Mouse (Mus musculus) brown adipose tissue, adult 24 weeks (tissue): ENCODE measurements around the gene Gm27179. TPM values are rescaled to one million over a fixed set of nuclear protein-coding genes. Genes with fewer than 3 reads are reported as not detected.
"Not testable (repeated sequence)": the region's sequence is repeated elsewhere in the genome, so short reads cannot be mapped to it uniquely, and the experiment has no call there.

Source experiments
- H3K27ac ChIP-seq: fragments of 200-500 bp; replicated peaks from 2 replicates; pipeline ENCODE4 v1.5.1; 2012; ENCODE audit warnings: low read depth, mild to moderate bottlenecking, low read length
- H3K4me1 ChIP-seq: fragments of 200-500 bp; 2 replicates; pipeline ENCODE4 v1.6.1; 2012; ENCODE audit warnings: low read length, mixed read lengths; ENCODE audit not compliant: control insufficient read depth, insufficient read depth, insufficient read length
- H3K4me3 ChIP-seq: fragments of 200-500 bp; 2 replicates; pipeline ENCODE4 v1.5.1; 2012; ENCODE audit warnings: low read depth, mild to moderate bottlenecking, low read length, moderate library complexity; ENCODE audit not compliant: insufficient read depth
- polyA plus RNA-seq: library from polyadenylated mRNA; stranded (reverse); fragments of >200 nt; gene quantifications from 2 replicates; pipeline ENCODE4 v1.2.4, GENCODE M21; 2012; ENCODE audit not compliant: missing spikeins, insufficient read depth, insufficient read length

The Gm27179 gene
- polyA plus RNA-seq: not detected in 2 replicates

DNA sequence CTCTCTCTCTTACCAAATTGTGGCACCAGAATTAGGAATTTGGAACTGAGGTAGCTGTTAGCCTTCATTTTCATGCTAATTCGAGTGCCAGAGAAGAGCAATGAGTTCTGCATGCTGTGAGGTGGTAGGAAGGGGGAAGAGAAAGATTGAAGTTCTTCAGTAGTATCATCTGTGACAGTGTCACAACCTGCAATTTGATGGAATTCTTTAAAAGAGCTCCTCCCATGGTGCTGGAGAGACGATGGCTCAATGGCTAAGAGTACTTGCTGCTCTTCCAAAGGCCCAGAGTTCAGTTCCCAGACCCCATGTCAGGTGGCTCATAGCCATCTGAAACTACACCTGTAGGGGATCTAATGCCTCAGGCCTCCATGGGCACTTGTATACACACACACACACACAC lies at the start of gene Gm27179:
TSS of gene Gm27179 (minus strand) at position 101 of the 400 bp plus-strand sequence.
- H3K27ac ChIP-seq, H3K4me3 ChIP-seq, H3K4me1 ChIP-seq: not testable (repeated sequence)

DNA sequence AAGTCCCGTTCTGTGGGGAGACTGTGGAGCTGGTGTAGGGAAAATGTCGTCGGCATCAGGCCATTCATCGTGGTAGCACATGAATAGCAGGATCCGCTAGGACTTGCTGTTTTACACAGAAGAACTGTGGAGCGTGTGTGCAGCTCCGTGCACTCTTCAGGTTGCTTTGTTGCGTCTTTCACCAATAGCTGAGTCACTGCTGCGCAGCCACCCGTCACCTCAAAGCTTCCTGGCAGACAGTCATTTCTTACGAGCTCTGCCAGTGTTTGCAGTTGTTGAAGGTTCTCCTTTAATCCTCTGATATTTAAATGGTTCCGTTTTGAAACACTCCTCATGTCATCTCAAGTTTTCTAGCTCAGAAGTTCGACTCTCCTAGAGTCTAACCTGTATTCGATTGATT lies 45.2 kb upstream of the Gm27179 start:
- H3K4me3 ChIP-seq, H3K27ac ChIP-seq, H3K4me1 ChIP-seq: not testable (repeated sequence)

DNA sequence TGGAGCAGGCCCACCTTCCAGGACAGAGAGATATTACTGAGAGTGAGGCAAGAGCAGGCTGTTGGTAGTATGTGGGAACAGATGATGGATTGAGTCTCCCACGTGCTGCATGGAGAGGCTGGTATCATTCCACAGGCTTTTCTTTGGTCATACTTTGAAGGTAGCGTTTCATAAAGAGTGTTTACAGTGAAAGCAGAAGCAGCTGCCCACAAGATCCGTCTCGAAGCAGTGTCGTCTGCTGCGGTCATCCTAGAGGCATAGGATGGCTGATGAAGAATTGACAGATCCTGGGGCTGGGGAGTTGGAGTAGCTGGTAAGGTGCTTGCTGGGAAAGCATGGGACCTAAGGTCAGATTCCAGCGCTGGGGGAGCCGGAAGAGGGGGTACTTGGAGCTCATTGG lies 44.5 kb upstream of the Gm27179 start:
- not testable (repeated sequence) for H3K4me3 ChIP-seq, H3K27ac ChIP-seq, H3K4me1 ChIP-seq

DNA sequence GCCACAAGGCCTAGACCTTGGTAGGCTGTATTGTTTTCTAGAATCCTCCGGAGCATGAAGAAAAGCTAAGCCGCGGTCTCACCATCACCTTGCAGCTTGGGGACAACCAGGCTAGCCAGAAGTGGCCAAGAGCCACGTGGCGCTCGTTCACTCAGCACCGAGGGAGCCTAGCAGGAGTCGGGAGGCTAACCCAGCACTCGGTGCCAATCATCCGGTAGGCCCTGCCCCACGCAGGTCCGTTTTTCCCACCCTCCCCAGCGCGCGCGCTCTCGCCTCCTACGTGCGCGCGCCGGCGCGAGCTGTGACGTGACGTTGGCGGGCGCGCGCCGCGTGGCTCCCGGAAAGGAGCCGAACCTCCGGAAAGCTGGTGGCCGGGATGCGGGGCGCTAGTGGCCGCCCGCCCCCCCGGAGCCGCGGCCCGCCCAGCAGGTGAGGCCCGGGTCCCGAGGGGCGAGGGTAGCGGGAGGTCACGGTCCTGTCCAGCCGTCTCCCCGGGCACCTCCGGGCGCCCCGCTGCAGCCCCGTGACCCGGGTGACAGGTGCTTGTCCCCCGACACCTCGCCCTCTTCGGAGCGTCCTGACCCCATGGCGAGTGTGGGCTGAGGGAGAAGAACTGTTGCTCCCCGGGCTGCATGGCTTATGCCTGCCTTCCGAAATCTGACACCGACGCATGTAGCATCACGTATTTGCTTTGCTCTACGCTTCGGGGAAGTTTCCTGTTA lies 42.9 kb upstream of the Gm27179 start, which contains the start of gene Entpd4b:
TSS of gene Entpd4b (plus strand) at position 315 of the 722 bp plus-strand sequence.
- not testable (repeated sequence) for H3K4me3 ChIP-seq, H3K27ac ChIP-seq, H3K4me1 ChIP-seq

DNA sequence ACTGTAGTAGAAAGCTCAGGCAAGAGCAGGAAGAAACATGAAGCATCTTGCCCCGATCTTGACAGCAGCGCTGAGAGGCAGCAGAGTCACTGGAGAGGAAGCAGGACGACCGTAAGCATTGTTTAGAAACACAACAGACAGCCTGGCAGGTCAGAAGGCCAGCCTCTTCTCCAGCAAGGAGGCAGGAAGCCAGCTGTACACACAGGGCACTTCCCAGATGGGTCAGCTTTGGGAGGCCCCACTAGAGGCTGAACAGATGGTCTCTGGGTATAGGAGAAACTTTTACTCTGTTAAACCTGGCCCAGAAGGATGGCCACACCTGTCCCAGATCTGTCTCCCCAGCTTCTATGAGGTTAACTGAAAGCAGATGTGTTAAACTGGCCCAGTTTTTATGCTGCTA lies 35.0 kb upstream of the Gm27179 start:
- H3K27ac ChIP-seq, H3K4me3 ChIP-seq, H3K4me1 ChIP-seq: not testable (repeated sequence)

DNA sequence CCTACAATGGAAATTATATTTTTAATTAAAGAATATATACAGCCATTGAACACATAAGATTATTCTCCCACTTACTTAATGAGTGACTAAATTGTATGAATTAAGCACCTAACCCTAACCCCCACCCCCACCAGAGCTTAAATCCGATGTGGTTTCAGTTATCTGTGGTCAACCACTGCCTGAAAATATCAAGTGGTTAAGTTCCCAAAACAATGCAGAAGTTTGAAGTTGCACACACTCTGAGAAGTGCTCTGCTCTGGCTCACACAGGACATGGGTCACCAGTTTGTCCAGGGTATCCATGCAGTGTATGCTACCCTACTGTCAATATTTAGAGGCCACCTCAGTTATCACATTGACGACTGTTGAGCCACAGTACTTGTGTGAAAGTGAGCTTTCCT lies 32.7 kb upstream of the Gm27179 start:
- not testable (repeated sequence) for H3K4me1 ChIP-seq, H3K27ac ChIP-seq, H3K4me3 ChIP-seq

DNA sequence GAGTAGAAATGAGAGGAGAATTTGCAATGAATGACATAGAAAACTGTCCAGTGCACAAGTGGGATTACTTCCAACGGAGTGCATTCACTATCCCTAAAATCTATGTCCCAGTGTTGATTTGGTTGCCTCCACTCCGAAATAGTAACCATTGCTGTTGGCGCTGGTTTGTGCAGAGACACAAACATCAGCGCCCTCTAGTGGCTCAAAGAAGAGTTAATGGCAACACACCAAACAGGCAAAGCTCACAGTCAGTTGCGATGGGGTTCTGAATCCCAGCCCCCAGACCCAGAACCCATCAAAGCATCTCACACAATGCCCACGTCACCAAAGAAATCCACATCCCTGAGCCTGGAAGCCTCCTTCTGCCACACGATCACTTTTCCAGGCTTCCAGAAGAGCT lies 31.7 kb upstream of the Gm27179 start:
- not testable (repeated sequence) for H3K4me1 ChIP-seq, H3K4me3 ChIP-seq, H3K27ac ChIP-seq

DNA sequence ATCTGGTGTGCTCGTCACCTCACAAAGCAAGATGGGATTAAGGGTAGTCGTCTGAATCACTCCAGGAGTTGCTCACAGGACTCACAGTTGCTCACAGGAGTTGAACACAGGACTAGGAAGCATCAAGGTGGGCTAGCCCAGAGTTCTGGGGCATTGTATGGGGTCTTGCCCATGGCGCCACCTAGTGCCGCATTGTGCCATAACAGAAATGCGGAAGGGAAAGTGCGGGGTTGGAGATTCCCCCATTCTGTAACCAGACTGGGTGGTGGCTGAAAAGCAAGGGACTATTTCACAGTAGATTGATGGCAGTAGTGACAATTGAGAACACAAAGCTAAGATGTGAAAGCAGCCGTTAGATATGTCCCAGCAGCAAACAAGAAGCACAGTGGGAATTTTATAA lies 30.3 kb upstream of the Gm27179 start:
- not testable (repeated sequence) for H3K4me1 ChIP-seq, H3K27ac ChIP-seq, H3K4me3 ChIP-seq

DNA sequence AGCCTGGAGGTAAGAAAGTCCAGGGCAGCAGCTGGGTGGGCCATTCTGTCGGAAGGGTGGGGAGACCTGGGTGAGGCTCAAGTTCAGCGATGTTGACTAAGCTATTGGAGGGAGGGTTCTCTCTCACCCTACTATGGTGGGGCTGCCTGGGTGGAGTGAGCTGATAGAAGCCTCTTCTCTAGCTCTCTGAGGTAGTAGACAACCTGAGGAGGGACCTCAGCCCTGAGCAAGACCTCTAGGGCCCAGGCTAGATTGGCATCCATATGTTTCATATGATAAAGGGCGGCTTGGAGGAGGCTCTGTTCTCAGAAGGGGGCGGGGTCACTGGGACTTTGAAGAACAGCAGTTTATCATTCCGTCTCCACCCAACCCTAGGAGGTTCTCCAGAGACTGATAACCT lies 27.8 kb upstream of the Gm27179 start:
- not testable (repeated sequence) for H3K4me1 ChIP-seq

DNA sequence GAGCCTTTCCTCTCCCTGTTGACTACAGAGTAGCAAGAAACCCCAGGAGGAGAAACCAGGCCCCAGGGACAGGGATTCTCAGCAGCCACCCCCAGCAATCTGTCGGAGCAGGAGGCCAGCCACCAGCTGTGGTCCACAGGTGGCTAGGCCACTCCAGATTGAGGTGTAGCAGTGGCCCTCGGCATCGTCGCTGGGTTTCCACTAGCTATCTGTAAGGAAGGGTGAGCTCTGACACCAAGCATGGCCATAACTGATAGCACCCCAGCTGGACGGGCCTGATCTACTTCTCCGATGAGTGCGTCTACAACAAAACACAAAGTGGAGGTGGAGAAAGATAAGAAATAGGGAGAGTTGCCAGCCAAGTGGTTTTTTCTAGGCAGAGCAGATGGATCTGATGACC lies 24.2 kb upstream of the Gm27179 start:
- not testable (repeated sequence) for H3K4me1 ChIP-seq, H3K4me3 ChIP-seq, H3K27ac ChIP-seq

More for the DNA sequence above, 27.8 kb upstream of the Gm27179 start:
- not testable (repeated sequence) for H3K4me3 ChIP-seq, H3K27ac ChIP-seq

DNA sequence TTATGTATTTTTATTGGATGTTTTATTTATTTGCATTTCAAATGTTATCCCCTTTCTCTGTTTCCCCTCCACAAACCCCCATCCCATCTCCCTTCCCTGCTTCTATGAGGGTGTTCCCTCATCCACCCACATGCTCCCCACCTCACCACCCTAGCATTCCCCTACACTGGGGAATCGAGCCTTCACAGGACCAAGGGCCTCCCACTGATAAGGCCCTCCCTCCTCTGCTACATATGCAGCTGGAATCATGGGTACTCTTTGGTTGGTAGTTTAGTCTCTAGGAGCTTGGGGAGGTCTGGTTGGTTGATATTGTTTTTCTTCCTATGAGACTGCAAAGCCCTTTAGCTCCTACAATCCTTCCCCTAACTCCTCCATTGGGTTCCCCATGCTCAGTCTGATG lies 13.9 kb upstream of the Gm27179 start:
- H3K4me1 ChIP-seq, H3K27ac ChIP-seq, H3K4me3 ChIP-seq: not testable (repeated sequence)

DNA sequence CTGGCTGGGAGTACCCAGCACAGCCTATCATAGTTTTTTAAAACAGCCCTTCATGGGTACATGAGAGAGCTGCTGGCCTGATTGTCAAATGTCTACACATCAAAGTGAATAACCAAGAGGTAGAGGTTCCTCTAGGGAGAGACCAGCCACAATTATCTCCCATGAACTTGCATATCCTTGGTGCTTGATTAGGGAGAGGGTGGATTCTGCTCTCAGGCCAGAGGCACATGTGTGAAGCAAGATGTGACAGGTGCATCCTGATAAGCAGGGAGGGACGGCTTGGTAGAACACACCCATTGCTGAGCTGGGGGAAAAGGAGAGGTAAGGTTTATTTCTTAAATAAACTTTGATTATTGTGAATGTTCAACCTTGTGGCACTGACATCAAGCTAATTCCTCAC lies 10.7 kb upstream of the Gm27179 start:
- not testable (repeated sequence) for H3K4me3 ChIP-seq, H3K27ac ChIP-seq, H3K4me1 ChIP-seq

DNA sequence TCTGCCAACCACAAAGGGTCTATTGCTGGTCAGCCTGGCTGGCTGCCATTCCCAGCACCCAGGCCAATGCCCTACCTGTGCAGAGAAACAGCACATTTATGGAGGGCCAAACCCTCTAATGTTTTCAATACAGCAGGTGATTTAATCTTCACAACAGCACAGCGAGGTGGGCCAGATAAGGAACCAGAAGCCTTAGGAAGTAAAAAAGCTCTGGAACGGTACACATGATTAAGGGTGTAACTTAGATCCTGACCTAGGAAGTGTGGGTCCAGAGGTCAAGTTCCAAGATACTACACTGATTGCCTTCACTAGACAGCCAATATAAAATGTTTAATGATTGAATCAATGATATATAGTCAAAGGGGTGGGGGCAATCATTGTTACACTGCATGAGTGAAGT lies 8.5 kb upstream of the Gm27179 start:
- not testable (repeated sequence) for H3K4me1 ChIP-seq, H3K27ac ChIP-seq, H3K4me3 ChIP-seq

DNA sequence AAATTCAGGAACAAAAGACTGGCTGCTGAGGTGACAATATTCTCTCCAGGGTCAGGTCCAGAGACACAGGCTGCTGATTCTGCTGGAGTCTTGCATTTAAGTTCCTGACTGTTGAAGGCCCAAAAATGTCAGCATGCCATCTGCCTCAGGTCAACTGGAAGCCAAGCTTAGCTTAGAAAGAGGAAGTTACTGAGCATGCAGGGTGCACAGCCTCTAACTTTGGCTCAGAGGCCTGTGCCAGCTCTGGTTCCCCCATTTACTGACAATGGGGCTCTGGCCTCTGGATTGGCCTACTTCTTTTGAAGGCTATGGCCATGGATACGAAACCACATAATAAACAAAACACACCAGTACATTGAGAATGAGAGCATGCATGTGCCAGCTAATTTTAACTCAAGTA lies 5.3 kb downstream of the Gm27179 start:
- not testable (repeated sequence) for H3K4me3 ChIP-seq, H3K4me1 ChIP-seq, H3K27ac ChIP-seq

DNA sequence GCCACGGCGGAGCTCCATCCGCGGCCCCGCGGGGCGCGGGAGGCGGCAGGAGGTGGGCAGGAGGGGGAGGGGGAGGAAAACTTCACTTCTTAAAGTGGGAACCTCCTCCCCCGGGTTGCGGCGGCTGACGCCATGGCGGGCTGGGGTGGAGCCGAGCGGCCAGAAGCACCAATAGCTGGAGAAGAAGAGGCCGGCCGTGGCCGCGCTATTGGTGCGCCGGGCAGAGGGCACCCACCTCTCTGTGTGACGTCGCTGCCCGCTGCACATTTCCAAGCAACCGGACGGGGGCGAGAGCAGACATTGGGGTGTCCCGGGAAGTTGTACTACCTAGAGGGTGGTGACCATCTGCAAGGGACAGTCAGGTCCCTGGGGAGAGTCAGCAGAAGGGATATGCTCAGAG lies 9.2 kb downstream of the Gm27179 start, which contains the start of gene Gm16867:
TSS of gene Gm16867 (minus strand) at position 189 of the 400 bp plus-strand sequence.
- H3K4me1 ChIP-seq: not testable (repeated sequence)

DNA sequence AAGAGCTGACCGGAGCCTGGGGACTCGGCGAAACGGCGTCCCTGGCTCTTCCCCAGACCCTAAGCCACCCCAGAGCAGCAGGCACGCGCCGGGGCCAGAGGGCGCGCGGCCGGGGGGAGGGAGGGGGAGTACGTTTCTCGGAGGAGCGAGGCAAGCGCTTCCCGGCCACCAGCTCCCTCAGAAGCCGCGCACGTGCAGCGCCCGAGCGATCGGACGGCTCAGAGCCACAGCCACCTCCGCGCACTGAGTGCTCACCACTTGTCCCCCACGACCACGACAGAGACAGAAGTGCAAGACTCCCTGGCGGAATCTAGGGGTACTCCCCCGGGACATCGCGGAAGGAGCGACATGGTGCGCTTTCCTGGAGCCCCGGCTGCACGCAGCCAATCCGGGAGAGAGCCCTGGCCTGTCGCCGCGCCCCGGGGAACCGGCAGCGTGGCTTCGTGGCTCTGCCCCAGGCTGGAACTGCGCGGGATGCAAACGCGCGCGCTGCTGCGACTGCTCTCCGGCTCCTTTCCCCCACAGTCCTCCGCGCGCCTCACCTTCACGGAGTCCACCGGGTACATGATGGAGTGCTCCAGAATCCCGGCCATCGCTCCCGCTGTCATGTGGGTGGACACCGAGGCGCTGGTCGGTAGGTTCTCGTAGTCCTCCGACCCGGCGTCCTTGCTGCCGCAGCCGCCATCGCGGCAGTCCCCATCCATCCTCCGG lies 9.8 kb downstream of the Gm27179 start:
- H3K4me3 ChIP-seq, H3K27ac ChIP-seq, H3K4me1 ChIP-seq: not testable (repeated sequence)

More for the DNA sequence above, 9.2 kb downstream of the Gm27179 start, which contains the start of gene Gm16867:
- H3K27ac ChIP-seq, H3K4me3 ChIP-seq: not testable (repeated sequence)
